Mouse (Mus musculus): Measurements from ENCODE around the gene Nme6. TPM values are rescaled to one million over a fixed set of nuclear protein-coding genes. Genes with fewer than 3 reads are reported as not detected.
"Not testable (repeated sequence)": the region's sequence is repeated elsewhere in the genome, so short reads cannot be mapped to it uniquely, and the experiment has no call there.

Gene Nme6
- total RNA-seq (2021): 10 to 100 TPM; 16.5 to 20.2 TPM
- long read RNA-seq, experiment 1, transcript Nme6-201 (7 exons, 1,074 nt): major isoform, 7 of 27 reads
- long read RNA-seq, experiment 1, transcript Nme6-211 (7 exons, 719 nt): minor isoform, 5 of 27 reads
- long read RNA-seq, experiment 1, partial matches to known transcripts: 0 of 27 reads
- long read RNA-seq, experiment 1, other reads (novel, unspliced or antisense): 14 of 27 reads
- long read RNA-seq, experiment 2, transcript Nme6-201 (7 exons, 1,074 nt): major isoform, 6 of 11 reads
- long read RNA-seq, experiment 2, partial matches to known transcripts: 1 of 11 reads
- long read RNA-seq, experiment 2, other reads (novel, unspliced or antisense): 2 of 11 reads

DNA sequence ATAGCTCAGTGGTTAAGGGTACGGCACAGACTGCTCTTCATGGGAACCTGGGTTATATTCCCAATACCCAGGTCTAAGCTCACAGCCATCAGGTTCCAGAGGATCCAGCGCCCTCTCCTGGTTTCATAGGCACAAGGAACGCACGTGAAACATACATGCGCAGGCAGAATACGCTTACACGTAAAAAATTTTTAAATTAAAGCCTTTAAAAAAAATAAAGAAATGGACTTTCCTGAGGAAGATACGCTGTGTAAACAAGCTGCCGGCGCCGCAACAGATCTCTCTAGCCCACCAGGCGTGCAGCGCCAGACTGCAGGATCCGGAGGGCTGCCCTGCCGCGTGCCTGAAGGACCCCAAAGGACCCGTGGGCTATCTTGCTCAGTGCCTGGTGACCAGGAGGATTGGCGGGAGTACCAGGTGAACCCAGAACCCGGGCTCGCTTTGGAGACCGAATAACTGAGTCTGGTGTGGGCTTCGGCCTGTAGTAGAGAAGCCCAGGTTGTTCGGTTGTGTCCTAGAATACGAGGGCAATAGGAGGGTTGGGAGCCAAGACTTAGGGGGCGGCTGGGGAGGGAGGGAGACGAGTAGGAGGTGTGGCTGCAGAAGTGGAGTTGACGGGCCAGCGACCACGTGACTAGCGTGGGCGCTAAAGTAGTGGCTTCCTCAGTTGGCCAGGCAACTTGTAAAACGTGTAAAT, at the start of gene Nme6:
Gene Nme6 (plus strand): TSS at position 359 of the 697 bp plus-strand sequence.
- peak; percentile 92 for DNase-seq

DNA sequence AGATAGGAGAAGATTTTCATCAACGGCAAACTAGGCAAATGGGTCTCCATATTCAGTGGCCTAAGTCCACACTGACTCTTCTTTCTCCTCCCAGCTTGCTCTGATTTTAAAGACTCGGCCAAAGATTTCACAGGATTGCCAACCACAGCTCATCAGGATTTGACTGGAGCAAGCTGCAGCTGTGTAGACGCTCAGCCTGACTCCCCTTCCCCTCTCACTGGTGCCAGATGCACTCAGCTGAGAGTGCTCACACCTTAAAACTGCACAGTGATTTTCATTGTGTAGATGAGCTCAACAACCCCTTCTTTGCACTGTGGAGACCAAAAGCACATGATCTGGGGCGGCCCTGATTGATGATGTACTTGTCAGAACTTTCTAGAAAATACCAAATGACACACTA, 42.0 kb upstream of the Nme6 start, which contains the start of gene Fbxw27:
Gene Fbxw27 (minus strand): TSS at position 101 of the 400 bp plus-strand sequence.
- DNase-seq: not testable (repeated sequence)

DNA sequence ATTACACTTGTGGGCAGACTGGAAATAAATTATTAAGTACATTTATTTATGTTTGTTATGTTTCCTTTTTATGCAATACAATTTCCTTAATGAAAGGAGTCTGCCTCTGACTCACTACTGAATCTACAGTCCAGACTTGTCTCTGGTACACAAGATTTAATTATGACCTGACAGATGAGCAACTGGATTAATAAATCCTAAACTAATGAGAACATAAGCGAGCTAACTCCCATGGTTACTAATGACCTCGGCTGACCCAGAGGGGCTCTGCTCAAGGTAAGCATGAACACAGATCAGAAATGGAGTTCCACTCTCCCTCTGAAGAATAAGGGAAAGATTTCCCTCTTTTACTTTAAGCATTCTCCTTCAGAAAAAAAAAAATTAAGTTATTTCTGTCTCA, 37.3 kb upstream of the Nme6 start:
- DNase-seq: no peak

DNA sequence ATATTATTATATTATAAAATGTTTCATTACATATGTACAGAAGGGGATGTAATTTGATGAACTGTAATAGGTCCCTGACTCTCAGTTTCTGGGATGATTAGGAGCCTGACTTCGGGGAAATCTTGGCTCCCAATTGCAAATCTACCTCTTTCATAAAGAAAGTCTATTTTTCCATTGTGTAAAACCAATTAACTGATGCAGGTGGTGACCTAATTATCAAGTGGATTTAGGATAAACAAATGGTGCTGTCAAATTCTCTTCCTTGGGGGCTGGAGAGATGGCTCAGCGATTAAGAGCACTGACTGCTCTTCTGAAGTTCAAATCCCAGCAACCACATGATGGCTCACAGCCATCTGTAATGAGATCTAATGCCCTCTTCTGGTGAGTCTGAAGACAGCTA, 36.7 kb upstream of the Nme6 start:
- DNase-seq: no peak

DNA sequence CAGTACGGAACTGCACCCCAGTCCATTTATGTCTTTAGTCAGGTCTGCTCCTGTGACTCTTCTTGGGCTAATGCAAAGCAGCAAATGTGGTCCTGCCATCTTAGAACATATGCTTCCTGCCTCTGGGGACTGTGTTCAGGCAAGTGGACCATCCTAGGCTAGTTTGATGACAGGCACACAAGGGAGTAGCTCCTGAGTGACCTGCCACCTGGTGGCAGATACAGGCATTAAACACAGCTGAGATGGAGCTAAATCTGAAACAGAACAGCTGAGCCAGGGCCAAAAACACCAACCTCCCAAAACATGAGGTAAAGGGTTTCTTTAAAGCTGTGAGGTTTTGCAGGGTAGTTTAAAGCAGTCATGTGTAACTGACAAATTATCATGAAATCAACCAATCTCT, 34.5 kb upstream of the Nme6 start:
- DNase-seq: peak; percentile 52

DNA sequence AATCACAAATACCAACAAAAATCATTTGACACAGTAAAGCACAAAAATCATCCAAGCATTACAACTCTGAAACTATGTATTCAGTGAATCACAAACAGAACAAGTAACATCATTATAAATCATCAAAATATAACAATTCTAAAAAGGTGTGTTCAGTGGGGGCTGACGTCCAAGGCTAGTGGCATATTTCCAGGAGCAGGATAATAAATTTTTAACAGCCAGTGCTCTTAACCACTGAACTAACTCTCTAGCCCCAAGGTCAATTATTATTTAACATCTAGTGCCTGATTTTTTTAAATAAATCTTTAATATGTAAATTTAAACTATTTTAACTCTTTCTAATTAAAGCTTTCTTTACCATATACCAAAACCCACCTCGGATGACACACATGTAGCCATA, 27.0 kb upstream of the Nme6 start:
- not testable (repeated sequence) for DNase-seq

DNA sequence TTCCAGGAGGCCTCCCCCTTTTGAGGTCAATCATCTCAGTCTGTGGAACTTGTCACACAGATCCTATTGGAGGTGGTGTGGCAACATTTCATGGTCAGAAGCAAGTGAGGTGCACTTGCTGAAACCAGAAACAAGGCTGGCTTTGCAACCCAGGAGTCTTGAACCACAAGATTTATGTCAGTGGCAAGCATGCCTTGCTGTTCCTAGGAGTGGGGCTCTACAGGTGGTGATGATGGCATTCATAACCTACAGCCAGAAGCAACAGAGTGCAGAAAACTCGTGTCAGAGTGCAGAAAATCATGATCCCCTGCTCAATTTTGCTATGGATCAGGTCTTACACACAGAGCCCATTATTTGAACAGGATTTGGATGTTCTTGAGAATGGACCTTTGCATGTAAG, 26.3 kb upstream of the Nme6 start:
- DNase-seq: no peak

DNA sequence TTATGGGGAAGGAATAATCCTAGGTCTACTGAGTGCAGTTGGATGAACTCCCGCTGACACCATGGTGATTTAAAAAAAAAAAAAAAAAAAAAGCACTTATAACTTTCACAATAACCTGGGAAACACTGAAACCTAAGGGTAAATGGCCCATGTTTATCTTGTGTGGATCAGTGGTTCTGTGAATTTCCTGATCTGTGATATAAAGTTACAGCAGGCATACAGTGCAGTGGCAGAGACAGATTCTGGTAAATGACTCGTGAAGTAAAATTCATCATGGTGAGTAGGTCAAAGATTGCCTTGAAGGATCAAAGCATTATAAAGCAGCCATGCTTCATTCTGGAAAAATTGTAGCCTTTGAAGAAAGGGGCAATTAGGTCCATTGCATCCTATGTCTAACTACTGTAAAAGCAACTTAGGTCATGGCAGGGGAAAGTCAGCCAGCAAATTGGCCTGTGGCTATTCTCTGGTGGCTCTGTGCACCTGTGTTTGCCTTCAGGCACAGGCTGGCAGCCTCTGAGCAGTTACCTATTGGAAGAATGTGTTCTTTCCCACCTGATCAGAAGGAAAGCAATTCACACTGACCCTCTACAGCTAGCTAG, 25.8 kb upstream of the Nme6 start:
- no peak for DNase-seq

DNA sequence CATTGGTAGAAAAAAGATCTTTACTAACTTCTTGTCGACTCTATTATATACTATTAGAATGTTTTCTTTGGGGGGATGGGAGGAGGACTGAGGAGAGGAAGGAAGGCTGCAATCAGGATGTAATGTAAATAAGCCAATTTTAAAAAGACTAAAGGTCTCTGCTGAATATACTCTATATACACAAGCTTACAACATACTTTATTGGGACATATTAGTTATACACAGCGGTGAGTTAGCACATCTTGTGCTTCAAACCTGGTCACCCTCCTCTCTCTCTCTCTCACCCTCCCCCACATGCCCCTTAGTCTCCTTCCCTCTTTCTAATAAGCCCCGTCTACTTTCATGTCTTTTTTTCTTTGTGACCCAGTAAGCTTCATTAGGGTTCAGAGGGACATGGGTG, 24.7 kb upstream of the Nme6 start:
- DNase-seq: no peak

DNA sequence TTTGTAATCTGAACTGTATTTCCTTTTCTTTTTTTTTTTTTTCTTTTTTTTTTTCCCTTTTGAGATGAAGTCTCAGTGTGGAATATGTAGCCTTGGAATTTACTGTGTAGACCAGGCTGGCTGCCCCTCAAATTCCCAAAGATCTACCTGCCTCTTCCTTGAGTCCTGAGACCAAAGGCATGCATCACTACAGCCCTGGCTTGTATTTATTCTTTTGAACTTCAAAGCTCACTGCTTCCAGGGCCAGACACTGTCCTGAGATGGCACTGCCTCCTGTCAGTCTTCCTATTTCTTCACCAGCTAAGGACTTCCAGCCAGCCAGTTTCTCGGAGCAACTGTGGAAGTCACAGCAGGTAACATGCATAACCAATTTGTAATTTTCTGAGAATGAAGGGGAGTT, 20.6 kb upstream of the Nme6 start, which contains the start of gene Spink8:
Gene Spink8 (plus strand): TSS at position 301 of the 400 bp plus-strand sequence.
- DNase-seq: no peak

DNA sequence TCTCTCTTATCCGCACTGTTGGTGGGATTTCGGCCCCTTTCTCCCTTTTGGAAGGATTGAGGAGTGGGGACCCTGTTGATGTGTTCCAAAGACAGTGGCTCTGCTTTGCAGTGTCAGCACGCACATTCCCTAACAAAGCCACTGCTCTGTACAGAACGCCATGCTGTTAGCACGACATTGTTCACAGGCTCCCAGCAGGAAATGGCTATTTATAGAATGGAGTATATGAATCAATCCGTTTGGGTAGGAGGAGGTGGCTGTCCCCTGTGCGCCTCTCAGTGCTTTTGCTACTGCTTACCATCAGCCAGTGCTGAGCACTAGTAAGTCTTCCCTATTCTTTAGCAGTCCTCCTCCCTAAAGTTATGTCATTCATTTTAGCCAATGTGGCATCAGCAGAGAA, 19.1 kb upstream of the Nme6 start:
- DNase-seq: no peak

DNA sequence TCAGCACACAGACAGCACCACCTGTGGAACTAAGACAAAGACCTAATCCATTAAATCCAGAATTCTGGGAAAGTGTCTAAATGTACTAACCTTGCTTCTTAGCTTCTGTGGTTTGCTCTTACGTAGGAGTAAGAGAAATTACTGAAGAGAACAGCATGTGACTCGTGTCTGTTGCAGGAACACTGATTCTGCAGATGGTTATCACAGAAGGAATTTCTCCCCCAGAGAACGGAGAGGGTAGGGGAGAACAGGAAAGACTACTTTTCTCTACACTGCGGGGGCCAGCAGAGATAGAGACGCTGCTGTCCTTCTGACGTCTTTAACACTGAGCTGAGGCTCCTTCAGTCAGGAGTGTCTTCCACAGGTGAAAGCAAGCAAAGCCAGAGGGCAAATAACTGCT, 16.2 kb upstream of the Nme6 start:
- no peak for DNase-seq

DNA sequence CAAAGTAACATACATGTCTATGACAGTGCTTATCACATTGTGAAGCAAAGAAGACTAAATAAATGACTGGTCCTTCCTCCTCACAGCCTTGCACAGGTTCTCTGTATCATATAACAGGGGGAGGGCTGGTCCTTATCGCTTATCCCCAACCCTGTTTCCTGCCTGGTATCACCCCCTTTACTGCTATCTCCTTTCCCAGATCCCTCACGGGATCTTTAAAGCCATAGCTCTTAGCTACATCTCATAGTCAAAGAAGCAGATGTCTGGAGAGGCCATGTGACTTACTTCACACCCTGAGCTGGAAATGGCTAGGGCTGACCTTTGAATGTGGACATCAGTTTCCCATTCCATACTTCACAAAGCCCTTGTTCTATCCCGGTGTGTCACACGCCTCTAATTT, 6.8 kb upstream of the Nme6 start:
- no peak for DNase-seq

DNA sequence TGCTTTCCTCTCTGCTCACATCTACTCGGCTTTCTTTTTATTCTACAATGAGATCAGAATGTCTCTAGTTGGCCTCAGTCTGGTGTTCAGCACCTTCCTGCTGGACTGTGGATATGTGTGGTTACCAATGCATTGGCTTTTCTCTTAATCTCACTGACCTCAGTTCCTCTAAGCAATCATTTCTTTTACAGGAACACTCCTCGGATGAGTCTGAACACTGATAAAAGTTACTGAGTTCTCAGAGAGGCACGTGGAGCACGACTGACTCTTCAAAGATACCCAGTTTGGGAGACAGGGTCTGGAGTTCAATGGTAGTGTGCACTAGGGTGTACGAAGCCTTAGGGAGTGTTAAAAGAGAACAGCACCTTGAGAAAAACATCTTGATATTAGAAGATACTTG, 6.4 kb upstream of the Nme6 start:
- no peak for DNase-seq

DNA sequence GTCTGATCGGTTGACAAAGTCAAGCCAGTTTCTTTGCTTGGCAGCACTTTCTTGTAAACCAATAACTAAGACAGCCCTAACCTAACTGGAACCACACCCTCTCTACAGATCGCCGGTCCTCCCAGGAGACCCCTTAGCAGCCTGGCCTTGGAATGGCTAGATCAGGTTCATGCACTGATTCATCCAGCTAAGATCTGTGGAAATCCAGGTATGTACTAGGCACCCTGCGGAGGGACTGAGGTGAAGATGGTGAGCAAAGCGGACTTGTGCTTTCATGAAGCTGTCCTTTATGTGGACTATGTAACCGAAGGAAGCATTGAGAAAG, 501 bp downstream of the Nme6 start:
- DNase-seq: no peak

DNA sequence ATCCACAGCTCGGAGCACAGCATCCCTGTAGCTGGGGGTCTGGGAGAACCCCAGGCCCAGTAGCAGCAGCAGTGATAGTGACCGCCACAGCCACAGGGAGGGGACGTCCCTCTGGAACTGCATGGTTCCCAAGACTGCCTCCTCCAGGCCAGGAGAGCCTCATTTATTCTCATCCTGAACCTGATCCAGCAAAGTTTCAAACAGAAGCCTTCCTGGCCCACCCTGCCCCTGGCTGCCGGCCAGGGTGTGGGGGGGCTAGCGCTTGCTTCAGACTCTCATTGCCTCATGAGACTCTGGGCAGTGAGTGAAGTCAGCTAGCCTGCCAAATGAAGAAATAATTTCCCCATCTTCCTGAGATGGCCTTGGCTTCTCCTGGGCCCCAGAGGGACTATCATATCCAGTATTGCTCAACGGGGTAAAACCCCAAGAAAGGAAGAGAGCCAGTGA, 16.8 kb downstream of the Nme6 start, which contains the start of gene Camp:
Gene Camp (minus strand): TSS at position 306 of the 447 bp plus-strand sequence.
- DNase-seq: peak; percentile 88

DNA sequence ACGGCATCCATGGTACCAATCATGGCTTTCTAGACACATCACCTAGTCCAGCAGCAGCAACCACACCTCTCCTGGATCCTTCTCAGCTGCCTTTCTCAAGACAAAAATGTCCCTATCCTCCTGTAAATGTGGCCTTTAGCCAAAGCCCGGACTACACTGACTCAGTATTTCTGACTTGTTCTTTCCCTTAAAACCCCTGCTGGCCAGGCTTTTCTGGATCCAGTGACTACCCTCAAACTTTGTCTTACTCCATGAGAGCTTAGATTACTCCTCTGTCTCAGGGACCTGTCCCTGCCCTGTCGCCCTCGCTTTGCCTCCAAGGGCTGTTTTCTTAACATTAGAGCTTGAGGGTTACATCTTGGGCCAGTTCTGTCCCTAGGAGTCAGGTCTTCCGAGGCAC, 17.6 kb downstream of the Nme6 start:
- no peak for DNase-seq

DNA sequence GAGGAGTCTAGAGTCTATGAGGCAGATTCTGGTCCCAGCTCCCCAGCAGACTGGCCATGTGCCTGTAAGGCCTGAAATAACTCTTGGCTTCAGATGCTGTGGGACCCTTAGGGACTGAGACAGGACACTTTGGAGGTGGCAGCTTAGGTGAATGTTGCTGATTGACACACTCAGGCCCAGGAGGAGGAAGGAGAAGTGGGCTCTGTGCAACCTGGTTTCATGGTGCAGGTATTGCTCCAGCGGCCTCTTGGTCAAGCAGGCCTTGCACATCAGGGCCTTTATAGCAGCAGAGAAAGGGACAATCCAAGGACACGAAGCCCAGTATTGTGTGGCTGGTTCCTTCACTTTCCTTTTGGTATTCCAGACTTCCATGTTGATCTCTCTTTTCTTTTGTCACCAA, 21.8 kb downstream of the Nme6 start:
- DNase-seq: no peak

DNA sequence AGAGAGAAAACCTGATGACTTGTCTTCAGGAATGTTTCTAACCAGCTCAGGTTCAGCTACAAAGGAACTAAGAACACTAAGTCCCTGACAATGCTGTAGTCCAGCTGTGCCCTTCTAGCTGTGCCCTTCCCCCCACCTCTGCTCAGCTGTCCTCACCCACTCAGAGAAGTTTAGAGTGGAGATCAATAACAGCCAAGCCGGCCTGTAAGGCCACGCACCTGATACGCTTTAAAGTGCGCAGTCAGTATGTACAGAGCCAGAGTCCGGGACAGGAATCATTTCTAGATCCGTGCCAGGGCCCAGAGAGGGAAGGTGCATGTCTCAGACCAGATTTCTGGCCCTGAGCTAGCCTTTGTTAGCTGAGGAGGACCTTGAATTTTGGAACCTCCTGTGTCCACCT, 23.4 kb downstream of the Nme6 start:
- DNase-seq: no peak

DNA sequence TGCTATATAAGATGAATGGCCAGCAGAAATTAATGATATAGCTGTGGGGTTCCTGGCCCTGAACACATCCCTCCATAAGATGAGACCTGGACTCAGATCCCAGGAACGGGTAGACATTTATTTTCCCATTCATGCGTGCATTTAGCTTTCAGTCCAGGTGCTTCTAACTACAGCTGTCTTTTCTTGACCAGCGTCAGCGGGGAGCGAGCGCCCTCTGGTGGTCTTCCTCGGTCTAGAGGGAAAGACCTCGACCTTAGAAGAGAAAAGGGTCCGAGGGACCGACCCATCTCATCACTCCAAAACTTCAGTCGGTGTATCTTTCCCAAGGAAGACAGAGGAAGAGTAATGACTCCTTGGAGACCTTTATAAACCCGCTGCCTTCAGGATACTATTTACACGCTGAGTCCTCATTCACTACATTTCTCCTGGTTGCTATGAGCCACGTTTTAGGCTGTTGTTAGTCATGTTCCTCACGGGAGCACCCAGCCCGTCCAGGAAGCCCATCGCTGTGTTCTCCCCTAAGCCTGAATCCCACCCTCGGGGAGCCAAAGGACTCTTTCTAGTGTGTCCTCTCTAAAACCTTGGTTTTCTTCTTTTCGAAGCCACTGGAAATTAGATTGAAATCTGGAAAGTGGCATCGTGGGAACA, 30.0 kb downstream of the Nme6 start:
- peak; percentile 92 for DNase-seq

DNA sequence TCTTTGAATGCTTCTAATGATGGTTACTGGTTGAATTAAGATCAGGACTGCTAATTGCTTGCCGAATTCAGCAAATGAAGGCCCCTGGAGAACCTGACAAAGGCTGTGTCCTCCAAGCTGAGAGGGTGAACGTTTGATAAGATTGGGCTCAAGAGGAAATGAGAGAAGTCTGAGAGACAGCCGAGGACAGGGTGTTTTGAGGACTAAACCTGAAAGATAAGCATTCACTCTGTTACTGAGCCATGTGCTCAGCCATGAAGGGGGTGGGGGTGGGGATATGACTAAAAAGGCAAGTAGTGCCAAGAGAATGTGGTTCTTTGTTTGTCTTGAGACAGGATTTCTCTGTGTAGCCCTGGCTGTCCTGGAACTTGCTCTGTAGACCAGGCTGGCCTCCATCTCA, 30.5 kb downstream of the Nme6 start:
- no peak for DNase-seq

DNA sequence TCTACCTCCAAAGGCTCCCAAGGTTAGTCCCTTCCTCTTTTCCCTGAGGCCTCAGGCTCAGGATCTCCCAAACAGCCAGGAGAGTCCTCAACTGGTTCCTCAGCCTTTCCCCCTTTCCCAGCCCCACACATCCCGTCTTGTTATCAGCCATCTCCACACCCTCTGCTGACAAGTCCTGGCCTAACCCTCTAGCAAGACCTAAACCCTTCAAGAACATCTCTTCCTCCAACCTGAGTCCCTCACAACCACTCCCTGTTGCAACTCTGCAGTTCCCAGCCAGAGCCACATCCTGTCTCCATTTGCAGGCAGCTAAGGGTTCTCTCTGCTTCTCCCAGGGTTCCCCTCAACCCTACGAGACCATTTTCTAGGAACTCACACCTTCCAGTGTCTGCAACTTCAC, 33.7 kb downstream of the Nme6 start:
- no peak for DNase-seq
